Mouse (Mus musculus) T-helper 1 cell (primary cell): ENCODE measurements at regions not wholly inside any gene's neighbourhood (a gene's known extent, or its start where the extent isn't known, plus 50 kb on each side); places are given as distances from the start of the nearest gene placed in this dataset.

Source experiments
- in situ Hi-C: fragments of 300-600 bp; cut with MboI, MseI; formaldehyde crosslinking; loops from one replicate; pipeline ENCODE4 v1.15.1; 2025; ENCODE audit warnings: high pct_unique_total_duplicates

DNA sequence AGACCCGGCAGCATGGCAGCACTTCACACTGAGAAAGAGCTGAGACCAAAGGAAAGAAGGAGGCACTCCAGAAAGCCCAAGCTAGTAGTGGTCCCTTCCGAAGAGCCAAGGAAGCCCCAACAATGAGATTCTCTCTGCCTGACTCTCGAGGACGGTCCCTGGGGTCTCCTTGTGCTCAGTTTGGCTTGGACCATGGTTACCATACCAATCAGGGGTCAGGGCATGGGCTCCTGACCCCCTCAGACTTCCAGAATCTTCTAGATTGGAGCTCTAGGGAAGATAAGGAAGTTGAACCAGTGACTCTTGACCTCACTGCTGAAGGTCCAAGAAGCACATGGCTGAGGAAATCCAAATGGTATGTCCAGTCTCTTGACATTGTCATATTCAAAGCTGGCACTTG is 53.0 kb upstream of the Cplx2 start:
- in situ Hi-C loops, result no loop called here

DNA sequence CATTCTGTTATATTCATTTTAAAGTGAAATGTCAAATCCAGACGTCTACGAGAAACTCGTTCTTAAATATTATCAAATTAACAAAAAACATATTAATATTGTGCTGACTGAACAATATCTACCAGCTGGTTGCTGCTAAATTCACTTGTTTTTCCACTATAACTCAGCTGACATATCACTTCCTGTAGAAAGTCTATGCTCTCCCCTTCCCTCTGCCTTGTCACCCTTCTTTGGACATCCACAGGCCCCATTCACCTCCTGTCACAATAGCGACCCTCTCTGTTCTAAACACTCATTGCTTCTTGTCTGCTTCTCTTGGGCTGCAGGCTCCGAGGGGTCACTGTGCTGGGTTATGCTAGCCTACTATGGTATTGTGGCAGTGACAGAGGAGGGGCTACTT is 52.5 kb upstream of the Cplx2 start:
- in situ Hi-C loops, result no loop called here

DNA sequence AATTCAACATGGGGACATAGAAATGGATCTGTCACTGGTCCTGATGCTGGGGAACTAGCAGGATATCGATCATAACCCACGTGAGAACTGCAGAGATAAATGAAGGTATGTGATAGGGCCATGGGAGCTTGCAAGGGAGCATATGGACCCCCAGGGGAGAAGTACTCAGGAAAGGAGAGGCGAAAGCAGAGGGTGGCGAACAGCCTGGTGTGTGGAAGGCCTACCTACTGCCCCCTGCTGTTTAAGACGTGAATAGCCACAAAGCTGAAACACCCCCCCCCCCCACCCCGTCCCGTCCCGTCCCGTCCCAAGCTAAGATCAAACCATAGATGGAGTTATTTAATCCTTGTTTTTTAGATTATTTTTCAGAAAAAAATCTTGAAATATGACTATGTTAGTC is 50.9 kb upstream of the Cplx2 start:
- in situ Hi-C loops, result no loop called here

DNA sequence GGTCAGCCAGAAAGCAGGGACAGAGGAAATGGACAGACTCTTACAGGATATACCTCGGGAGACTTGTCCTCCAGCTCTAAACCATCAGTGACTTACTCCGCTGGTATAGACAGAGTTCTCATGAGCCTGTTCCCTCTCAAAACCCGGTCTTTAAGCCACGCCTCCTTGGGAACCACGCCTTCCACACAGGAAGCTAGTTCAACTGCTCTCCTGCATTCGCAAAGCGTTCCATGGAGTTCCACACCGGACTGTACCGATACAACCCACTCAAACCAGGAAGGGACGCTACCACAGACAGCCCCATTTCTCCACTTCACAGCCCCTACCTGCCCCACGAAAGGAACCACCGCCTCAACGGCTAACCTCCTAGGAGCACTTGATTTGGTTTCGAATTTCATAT is 50.1 kb upstream of the Cplx2 start:
- in situ Hi-C loops, result no loop called here
